Mouse (Mus musculus): ENCODE data around the gene C1s1.
A peak's percentile ranks its signal among the peaks of the same experiment; 100 is the strongest.
"Not testable (repeated sequence)": the region's sequence is repeated elsewhere in the genome, so short reads cannot be mapped to it uniquely, and the experiment has no call there.

The C1s1 gene

DNA sequence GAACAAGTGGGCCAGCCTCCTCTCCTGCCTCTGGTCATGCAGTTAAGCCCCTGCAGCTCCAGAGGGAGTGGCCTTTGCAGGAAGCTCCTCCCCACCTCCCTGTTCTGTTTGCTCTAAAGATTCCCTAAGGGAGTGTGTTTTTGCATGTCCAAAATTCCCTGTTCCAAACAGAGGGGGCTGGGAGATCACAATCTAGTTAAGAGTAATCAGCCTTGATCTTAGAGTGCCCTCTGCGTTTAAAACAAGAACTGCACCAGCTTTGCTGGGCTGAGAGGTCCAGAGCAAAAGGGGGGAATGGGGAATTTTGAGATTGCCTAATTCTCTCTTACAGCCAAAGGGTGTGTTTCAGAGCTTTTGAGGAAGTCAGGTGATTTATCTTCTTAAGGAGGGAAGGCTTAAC is at the start of gene C1s1:
Gene C1s1, minus strand, starts transcription at position 76 of the 400 bp plus-strand sequence.
- peak; percentile 24 for DNase-seq (ENCODE audit: low read depth, low spot score)

DNA sequence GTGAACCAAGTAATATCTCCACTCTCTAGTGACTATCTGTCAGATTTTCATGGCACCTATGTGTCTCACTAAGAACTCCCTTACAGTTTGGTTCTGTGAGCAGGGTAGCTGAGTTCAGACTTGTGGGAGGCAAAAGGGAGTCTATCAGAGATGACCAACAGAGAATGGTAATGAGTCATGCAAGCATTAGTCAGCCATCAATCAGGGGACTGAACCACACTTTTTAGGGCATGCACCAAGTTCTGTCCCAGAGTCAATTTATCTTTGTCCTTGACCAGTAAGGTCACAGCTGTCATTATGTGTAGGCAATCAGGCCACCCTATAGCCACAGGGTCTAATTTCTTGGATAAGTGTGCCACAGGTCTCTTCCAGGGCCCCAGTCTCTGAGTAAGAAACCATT is 46.6 kb upstream of the C1s1 start:
- DNase-seq (ENCODE audit: low read depth, low spot score), result no peak

DNA sequence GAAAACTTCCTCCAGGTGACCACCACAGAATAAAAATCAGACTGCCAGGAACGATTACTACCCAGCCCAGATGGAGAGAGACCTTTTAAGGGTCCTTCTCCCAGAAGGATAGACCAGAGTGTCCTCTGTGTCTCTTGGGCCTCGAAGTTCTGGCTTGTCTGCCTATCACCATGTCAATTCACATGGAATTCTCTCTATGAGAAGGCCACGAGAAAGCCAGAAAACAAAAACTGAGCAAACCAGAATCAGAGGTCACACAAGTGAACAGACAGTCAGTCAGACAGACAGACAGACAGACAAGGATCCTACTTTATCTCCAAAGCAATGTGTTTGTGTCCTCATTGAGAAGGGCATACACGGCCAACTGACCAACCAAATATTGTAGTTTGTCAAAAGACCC is 44.1 kb upstream of the C1s1 start:
- DNase-seq (ENCODE audit: low read depth, low spot score), result no peak

DNA sequence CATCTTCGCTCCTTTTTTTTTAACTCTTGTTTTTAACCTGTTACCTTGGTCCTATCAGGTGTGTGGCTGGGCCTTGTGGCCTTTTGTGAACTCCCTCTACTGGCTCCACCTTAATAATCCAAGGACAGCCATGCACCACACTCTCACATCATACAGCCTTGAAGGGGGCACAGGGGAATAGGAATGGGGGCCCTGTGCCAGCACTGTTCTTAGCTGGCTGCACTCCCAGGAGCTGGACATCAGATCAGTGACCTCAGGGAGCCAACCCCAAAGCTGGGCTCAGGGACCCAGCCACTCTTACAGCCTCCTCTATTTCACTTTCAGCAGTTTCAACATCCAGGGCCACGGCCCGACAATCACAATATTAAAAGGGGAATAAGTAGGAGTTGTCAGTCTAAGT is 43.6 kb upstream of the C1s1 start:
- no peak for DNase-seq (ENCODE audit: low read depth, low spot score)

DNA sequence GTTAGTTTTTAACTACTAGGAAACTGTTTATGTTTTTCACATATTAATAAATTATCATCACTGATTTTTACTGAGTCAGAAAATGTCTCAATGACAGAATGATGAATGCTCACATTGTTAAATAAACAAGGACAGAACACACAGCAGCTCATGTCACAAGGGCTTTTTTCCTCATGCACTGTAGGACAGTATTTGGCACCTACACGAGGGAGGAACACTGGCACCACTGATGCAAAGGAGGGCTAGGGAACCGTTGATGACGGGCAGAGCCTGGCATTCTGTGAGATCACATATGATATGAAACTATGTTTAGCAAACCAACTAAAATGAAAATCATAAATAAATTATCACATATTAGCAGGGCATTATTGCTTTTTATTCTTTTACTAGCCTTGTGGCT is 42.8 kb upstream of the C1s1 start:
- DNase-seq (ENCODE audit: low read depth, low spot score), result no peak

DNA sequence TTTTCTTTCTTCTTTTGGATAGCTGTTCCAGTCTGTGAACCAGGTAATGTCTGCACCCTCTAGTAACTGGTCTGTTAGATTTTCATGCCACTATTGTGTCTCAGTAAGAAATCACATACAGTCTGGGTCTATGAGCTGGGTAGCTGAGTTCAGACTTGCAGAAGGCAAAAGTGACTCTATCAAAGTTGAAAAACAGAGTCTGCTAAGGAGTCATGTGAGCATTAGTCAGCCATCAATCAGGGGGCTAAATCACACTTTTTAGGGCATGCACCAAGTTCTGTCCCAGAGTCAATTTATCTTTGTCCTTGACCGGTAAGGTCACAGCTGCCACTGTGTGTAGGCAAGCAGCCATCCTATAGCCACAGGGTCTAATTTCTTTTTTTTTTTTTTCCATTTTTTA is 40.1 kb upstream of the C1s1 start:
- no peak for DNase-seq (ENCODE audit: low read depth, low spot score)

DNA sequence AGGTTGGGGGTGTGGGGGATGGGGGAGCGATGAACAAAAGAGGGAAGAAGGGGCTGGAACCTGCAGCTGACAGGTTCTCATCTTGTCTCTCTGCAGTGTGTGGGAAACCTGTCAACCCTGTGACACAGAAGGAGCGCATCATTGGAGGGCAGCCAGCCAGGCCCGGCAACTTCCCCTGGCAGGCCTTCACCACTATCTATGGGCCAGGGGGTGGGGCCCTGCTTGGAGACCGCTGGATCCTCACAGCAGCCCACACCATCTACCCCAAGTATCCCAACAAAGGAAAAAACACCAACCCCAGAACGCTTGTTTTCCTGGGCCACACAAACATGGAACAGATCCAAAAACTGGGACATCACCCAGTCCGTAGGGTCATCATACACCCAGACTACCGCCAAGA is 38.0 kb upstream of the C1s1 start:
- not testable (repeated sequence) for DNase-seq (ENCODE audit: low read depth, low spot score)

DNA sequence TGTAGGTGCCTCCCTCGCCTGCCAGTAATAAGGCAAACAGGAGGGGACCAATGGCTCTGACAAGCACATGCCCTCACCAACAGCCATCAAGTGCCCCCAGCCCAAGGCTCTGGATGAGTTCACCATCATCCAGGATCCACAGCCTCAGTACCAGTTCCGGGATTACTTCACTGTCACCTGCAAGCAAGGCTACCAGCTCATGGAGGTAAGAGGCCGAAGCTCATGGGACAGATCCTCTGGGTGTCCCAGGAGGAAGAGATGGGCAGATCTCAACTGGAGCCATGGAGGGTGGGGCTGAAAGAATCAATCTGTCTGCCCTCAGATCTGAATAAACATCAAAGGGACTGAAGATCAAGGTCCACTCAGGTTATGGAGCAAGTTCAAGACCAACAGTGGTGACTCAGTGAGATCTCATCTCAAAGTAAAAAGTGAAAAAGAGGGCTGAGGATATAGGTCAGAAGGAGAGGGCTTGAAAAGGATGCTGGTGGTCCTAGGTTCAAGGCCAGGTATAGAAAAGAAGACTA is 33.1 kb upstream of the C1s1 start:
- not testable (repeated sequence) for DNase-seq (ENCODE audit: low read depth, low spot score)

DNA sequence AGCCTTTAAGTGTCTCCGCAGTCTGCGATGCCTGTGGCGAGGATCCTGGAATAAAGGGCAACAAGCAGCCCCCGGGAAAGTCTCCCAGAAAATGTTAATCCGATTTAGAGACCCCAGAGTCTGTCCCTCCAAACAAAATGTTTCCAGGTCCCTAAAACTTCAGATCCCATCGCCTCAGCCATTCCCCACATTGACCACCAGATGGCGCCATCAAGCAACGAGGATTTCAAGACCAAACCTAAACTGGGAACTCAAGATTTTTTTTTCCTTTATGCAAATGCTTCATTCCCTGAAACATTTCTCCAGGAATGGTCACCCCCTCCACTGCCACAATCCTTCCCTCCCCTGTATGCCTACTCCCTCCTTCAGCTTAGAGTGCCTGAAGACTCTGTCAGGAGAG is 27.9 kb upstream of the C1s1 start, which contains the start of gene C1rb:
Gene C1rb, plus strand, starts transcription at position 269 of the 400 bp plus-strand sequence.
- peak; percentile 81 for DNase-seq (ENCODE audit: low read depth, low spot score)

DNA sequence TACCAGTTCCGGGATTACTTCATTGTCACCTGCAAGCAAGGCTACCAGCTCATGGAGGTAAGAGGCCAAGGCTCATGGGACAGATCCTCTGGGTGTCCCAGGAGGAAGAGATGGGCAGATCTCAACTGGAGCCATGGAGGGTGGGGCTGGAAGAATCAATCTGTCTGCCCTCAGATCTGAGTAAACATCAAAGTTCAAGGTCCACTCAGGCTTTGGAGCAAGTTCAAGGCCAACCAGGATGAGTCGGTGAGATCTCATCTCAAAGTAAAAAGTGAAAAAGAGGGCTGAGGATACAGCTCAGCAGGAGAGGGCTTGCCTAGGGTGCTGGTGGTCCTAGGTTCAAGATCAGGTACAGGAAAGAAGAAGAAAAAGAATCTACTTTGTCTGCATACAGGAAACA is 19.5 kb upstream of the C1s1 start:
- DNase-seq (ENCODE audit: low read depth, low spot score), result not testable (repeated sequence)

DNA sequence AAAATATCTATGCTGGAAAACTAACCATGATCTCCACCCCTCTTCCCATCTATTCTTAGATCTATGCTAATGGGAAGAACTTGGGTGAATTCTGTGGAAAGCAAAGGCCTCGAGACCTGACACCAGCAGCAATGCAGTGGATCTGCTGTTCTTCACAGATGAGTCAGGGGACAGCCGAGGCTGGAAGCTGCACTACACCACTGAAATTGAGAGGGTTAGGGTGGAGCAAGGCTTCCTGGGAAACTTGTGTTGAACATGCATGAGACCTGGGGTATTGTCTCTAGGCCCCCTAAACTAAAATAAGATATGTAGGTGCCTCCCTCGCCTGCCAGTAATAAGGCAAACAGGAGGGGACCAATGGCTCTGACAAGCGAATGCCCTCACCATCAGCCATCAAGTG is 19.0 kb upstream of the C1s1 start:
- not testable (repeated sequence) for DNase-seq (ENCODE audit: low read depth, low spot score)

DNA sequence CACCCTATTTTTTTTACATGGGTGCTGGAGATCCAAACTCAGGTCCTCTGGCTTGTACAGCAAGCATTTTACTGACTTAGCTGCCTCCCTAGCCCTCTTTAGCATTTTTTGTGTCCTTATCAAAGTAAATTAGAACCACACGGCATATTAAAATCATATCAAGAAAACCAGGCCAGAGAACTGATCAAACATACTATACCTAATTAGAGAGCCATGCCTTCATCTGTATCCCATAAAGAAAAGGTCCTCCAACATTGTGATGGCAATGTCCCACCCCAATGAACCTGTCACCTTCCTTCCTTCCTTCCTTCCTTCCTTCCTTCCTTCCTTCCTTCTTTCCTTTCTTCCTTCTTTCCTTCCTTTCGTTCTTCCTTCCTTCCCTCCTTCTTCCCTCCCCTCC is 13.8 kb upstream of the C1s1 start:
- DNase-seq (ENCODE audit: low read depth, low spot score), result not testable (repeated sequence)

DNA sequence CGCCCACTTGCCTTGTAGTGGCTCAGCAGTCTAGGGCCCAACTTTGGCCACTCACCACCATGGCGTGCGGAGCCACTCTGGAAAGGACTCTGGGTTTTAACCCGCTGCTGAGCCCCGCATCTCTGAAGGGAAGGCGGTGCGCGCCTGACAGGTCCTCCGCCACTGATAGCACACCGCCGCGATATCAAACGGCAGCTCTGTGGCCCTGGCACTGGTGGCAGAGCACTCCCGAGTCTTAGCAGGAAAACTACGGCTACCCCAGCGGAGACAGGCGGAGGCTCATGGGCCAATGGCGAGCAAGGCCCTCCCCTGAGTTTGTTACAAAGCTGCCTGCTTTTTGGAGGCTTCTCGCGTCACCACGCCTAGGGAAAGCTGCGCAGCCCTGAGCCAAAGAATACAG is 10.6 kb upstream of the C1s1 start:
- no peak for DNase-seq (ENCODE audit: low read depth, low spot score)

DNA sequence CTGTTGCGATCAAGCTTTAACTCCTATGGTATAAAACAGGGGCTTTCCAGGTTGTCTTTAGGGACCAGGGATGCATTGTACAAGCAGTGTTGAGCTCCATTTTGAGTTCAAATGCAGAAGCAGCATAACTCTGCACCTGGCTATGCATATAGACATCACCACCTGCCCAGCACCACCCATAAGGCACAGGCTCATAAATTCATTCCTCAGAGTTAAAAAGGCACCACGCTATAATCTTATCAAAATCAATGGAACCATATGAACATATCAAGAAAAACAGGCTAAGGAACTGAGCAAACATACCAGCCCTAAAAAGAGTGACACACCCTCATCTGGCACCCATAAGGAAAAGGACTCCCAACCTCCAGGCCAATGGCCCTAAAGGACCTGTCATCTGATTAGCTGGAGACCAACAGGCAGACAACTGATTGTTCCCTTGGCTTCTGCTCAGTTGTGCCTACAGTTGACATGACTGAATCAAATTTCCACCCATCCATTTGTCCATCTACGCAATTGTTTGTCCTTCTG is 6.9 kb upstream of the C1s1 start:
- DNase-seq (ENCODE audit: low read depth, low spot score), result no peak

DNA sequence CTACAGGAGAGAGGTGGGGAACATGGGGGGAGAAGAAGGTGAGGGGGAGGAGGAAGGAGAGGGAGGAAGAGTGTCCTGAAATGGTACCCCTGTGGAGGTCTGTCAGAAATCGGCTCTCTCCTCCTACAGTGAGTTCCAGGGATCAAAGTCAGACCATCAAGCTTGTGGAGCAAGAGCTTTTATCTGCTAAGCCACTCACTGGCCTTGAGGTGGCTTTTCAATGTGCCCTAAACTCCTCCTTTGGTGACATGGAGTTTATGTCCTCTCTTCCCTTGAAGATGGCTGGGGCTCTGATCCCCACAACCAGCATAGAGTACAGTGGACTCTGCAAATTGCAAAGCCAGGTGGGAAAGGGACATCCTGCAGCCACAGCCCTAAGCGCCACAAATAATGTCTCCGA is 5.8 kb upstream of the C1s1 start:
- not testable (repeated sequence) for DNase-seq (ENCODE audit: low read depth, low spot score)

DNA sequence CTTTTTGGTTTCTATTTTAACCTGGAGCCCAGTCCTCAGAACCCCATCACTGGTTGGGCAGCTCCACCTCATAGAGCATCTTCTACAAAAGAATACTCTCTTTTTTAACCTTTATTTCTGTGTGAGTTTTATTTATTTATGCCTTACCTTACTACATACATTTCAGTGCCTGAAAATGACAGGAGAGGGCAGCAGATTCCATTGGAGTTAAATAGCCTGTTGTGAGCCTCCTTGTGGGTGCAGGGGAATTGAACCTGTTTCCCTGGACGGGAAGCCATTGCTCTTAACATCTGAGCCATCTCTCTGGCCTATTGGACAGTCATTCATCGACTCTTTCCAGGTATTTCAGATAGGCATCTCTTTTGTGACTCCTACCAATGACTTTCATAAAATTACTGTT is 3.3 kb upstream of the C1s1 start:
- no peak for DNase-seq (ENCODE audit: low read depth, low spot score)

DNA sequence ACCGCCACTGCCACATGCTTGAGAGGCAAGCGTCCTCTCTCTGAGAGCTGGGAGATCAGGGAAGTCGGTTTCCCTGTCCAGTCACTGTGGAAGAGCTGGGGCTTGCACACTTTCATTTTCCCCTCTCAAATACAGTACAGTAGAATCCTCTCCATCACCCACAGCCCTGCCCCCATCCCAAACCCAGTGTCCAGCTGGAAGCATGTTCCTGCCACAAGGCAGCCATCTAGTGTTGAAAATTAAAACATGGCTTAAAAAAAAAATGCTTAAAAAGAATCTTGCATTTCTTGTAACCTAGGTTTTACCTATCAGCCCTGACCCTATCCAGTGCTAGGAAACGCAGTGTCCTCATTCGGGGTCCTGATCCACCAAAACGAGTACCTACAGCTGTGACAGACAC is 2.3 kb upstream of the C1s1 start:
- no peak for DNase-seq (ENCODE audit: low read depth, low spot score)

DNA sequence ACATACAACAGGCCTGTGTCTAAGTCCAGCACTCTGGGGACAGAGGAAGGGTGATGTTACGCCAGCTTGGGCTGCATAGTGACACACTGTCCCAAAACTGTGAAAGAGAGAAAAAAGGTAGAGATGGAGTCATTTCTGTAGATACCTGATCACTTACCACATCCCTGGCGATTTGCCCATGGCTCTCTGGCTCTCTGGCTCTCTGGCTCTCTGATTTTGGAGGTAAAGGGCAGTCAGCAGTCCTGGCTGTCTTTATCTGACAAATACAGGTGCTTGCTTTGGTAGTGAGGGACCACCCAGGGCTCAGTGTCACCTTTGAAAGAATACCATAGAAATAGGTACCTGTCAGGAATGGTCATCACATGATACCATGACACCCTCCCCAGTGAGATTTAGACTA is 983 bp downstream of the C1s1 start:
- DNase-seq (ENCODE audit: low read depth, low spot score), result not testable (repeated sequence)

DNA sequence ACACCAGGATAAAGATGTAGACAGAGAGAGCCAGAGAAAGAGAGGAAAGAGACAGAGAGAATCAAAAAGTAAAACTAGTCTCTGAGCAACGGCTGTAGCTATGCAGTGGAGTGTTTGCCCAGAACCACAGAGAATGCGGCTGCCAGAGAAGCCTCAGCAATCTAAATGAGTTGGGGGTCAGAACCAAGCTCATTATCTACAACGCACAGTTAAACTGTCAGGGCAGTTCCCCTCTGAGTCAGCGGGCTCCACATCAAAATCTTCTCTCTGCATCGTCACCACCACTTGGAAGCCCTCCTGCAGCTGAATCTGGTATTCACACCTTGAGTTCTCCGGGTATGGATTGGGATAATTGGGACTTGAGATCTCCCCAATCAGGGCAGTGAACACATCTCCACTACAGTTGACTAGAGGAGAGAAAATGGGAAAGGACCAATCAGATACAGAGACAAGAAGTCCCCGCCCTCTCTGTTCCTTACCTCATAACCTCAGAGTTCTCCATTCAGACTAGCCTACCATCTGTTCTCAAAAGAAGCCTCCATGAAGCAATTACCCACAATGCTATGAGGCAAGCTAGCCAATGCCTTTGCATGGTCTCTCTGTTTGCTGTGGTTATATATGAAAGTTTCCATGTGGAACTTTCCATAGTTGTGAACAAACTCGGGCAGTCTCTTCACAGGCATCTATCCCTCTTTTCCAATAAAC is 5.9 kb downstream of the C1s1 start:
- not testable (repeated sequence) for DNase-seq (ENCODE audit: low read depth, low spot score)

DNA sequence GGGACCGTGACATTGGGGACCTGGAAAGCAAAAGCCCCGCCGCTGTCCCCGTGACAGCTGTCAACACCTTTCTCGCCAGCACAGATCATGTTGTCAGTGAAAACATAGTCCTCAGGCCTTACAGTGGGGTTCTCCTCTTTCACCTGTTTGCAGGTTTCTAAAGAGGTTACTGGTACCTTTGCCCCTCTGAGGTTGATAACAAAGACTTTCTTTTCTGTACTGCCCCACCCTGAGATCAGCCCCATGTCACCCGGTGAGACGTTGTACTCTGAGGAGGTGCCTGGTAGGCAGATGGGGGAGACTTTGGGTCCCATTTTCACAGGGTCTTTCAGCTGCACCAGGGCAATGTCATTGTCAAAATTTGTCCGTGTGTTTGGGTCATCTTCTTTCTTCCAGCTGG is 11.1 kb downstream of the C1s1 start:
- DNase-seq (ENCODE audit: low read depth, low spot score), result no peak

DNA sequence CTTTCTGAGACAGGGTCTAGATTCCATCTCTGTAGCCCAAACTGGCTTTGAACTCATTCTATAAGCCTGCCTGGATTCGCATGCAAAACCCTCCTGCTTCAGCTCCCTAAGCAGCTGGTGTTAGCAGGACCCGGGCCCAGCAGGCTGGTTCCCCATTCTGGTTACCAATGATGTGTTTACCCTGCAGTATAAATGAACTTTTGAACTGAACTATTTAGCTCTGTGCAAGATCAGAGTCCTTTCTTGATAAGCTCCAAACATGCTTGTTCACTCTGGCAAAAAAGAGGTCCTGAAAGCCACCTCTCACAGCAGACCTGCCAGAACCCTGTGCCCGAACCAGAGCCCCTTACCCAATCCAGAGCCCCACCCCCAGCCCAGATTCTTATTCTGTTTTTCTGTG is 14.3 kb downstream of the C1s1 start:
- DNase-seq (ENCODE audit: low read depth, low spot score), result no peak

DNA sequence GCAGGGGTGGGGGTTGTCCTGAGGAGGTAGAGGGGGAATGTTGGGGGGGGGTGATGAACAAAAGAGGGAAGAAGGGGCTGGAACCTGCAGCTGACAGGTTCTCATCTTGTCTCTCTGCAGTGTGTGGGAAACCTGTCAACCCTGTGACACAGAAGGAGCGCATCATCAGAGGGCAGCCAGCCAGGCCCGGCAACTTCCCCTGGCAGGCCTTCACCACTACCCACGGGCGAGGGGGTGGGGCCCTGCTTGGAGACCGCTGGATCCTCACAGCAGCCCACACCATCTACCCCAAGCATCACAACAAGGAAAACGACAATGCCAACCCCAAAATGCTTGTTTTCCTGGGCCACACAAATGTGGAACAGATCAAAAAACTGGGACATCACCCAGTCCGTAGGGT is 20.1 kb downstream of the C1s1 start:
- not testable (repeated sequence) for DNase-seq (ENCODE audit: low read depth, low spot score)

DNA sequence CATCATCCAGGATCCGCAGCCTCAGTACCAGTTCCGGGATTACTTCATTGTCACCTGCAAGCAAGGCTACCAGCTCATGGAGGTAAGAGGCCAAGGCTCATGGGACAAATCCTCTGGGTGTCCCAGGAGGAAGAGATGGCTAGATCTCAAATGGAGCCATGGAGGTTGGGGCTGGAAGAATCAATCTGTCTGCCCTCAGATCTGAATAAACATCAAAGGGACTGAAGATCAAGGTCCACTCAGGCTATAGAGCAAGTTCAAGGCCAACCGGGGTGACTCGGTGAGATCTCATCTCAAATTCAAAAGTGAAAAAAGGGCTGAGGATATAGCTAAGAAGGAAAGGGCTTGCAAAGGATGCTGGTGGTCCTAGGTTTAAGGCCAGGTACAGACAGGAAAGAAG is 24.4 kb downstream of the C1s1 start:
- not testable (repeated sequence) for DNase-seq (ENCODE audit: low read depth, low spot score)

All from forelimb bud, embryonic 11.5 days (tissue).